Mouse (Mus musculus) neural tube, embryonic 12.5 days (tissue): Measurements from ENCODE around the gene Plk3. TPM values are rescaled to one million over a fixed set of nuclear protein-coding genes. Genes with fewer than 3 reads are reported as not detected.

Source experiments
- ATAC-seq: fragments of 200-750 bp; cut with Nextera tagmentation; 2 replicates; pipeline ENCODE4 v1.8.0; 2017; ENCODE audit warnings: low read depth, mild to moderate bottlenecking, moderate TSS enrichment, moderate library complexity; ENCODE audit not compliant: low FRiP score
- H3K27ac ChIP-seq: fragments of 300-500 bp; sonication (generic); 2 replicates; pipeline ENCODE4 v1.5.1; 2016
- H3K27me3 ChIP-seq: fragments of 300-500 bp; sonication (generic); replicated peaks from 2 replicates; pipeline ENCODE4 v1.6.1; 2016; ENCODE audit warnings: mild to moderate bottlenecking
- H3K36me3 ChIP-seq: fragments of 300-500 bp; sonication (generic); 2 replicates; pipeline ENCODE4 v1.6.1; 2016; ENCODE audit warnings: mild to moderate bottlenecking
- H3K4me1 ChIP-seq: fragments of 300-500 bp; sonication (generic); 2 replicates; pipeline ENCODE4 v1.6.1; 2016
- H3K4me2 ChIP-seq: fragments of 300-500 bp; sonication (generic); replicated peaks from 2 replicates; pipeline ENCODE4 v1.6.1; 2016; ENCODE audit warnings: mild to moderate bottlenecking
- H3K4me3 ChIP-seq: fragments of 300-500 bp; sonication (generic); 2 replicates; pipeline ENCODE4 v1.5.1; 2016
- H3K9ac ChIP-seq: fragments of 300-500 bp; sonication (generic); 2 replicates; pipeline ENCODE4 v1.6.1; 2016; ENCODE audit warnings: mild to moderate bottlenecking
- H3K9me3 ChIP-seq: fragments of 300-500 bp; sonication (generic); 2 replicates; pipeline ENCODE4 v1.6.1; 2016; ENCODE audit warnings: mild to moderate bottlenecking
- WGBS: fragments of 180-500 bp; shearing (Covaris S2); methylation state at CpG from one replicate; pipeline ENCODE4 v1.1.7; 2016; 5-methylcytosine and 5-hydroxymethylcytosine counted together
- polyA plus RNA-seq: library from polyadenylated mRNA; unstranded; fragments of >200 nt; fragmentation: Nextera tagmentation; extraction: Ambion mirVana; gene quantifications from 2 replicates; pipeline ENCODE4 v1.2.1, GENCODE M21; 2016

The Plk3 gene
- polyA plus RNA-seq, 1 experiment from 2014 or later: 39.3 TPM

- peaks cover 56% of the 10 kb centered on the region for H3K36me3 ChIP-seq
- peaks cover 18% of the 10 kb centered on the region for H3K4me1 ChIP-seq
These were observed 16.5 kb upstream of the Plk3 start for GRCm38 (mm10) chr4:117150212-117150733.

GRCm38 (mm10) chr4:117149291-117150211, 15.8 kb upstream of the Plk3 start:
- Histone ChIP-seq H3K4me1 (peaks cover 11% of the 10 kb centered on the region; the same call in 1 of the 2 replicates), H3K27me3 (no peaks in the 10 kb centered on the region), H3K27ac (no peak overlapping the region), H3K4me3 (no peak overlapping the region), H3K9ac (no peak overlapping the region), H3K9me3 (no peaks in the 10 kb centered on the region), H3K4me2 (no peak overlapping the region), H3K36me3 (peaks cover 56% of the 10 kb centered on the region)
- WGBS: 78% methylated on average over 6 of the region's 6 CpGs
- ATAC-seq: no peak

More at GRCm38 (mm10) chr4:117150212-117150733, 16.5 kb upstream of the Plk3 start:
- Histone ChIP-seq H3K27ac (no peak overlapping the region), H3K27me3 (no peaks in the 10 kb centered on the region), H3K4me3 (no peak overlapping the region), H3K9ac (no peak overlapping the region), H3K9me3 (no peaks in the 10 kb centered on the region), H3K4me2 (no peak overlapping the region)
- no peak for ATAC-seq
- WGBS: 91% methylated on average over 6 of the region's 6 CpGs

- H3K36me3 ChIP-seq: peaks cover 49% of the 10 kb centered on the region
- no peak overlapping the region for H3K27ac ChIP-seq
- 78% methylated on average over 24 of the region's 24 CpGs for WGBS
- no peaks in the 10 kb centered on the region for H3K27me3 ChIP-seq
- H3K9ac ChIP-seq: no peak overlapping the region
- no peak for ATAC-seq
- H3K4me1 ChIP-seq: peaks cover 4% of the 10 kb centered on the region; the same call in 1 of the 2 replicates
- H3K4me2 ChIP-seq: no peak overlapping the region
- no peak overlapping the region for H3K4me3 ChIP-seq
- no peaks in the 10 kb centered on the region for H3K9me3 ChIP-seq
These were observed 15.1 kb upstream of the Plk3 start for GRCm38 (mm10) chr4:117148815-117149214.

- Histone ChIP-seq H3K27me3 (no peaks in the 10 kb centered on the region), H3K4me1 (no peaks in the 10 kb centered on the region), H3K27ac (no peak overlapping the region), H3K9ac (no peak overlapping the region), H3K4me3 (no peak overlapping the region), H3K9me3 (no peaks in the 10 kb centered on the region), H3K36me3 (peaks cover 43% of the 10 kb centered on the region), H3K4me2 (no peak overlapping the region)
- no peak for ATAC-seq
- WGBS: 84% methylated on average over 18 of the region's 18 CpGs
These were observed 14.4 kb upstream of the Plk3 start for GRCm38 (mm10) chr4:117148047-117148713.

- H3K27me3 ChIP-seq: no peaks in the 10 kb centered on the region
- H3K36me3 ChIP-seq: peaks cover 25% of the 10 kb centered on the region
- no peak overlapping the region for H3K27ac ChIP-seq
- H3K4me2 ChIP-seq: no peak overlapping the region
- H3K9me3 ChIP-seq: no peaks in the 10 kb centered on the region
- H3K9ac ChIP-seq: no peak overlapping the region
- 33% methylated on average over 15 of the region's 15 CpGs for WGBS
- H3K4me1 ChIP-seq: no peaks in the 10 kb centered on the region
- no peak for ATAC-seq
- no peak overlapping the region for H3K4me3 ChIP-seq
These were observed 12.4 kb upstream of the Plk3 start for GRCm38 (mm10) chr4:117146176-117146575.

GRCm38 (mm10) chr4:117145248-117145647, 11.5 kb upstream of the Plk3 start:
- ATAC-seq: no peak

GRCm38 (mm10) chr4:117143023-117143422, 9.3 kb upstream of the Plk3 start:
- no peak overlapping the region for H3K4me2 ChIP-seq
- H3K27ac ChIP-seq: no peak overlapping the region
- H3K4me3 ChIP-seq: no peak overlapping the region
- H3K27me3 ChIP-seq: no peaks in the 10 kb centered on the region
- H3K36me3 ChIP-seq: no peaks in the 10 kb centered on the region
- no peaks in the 10 kb centered on the region for H3K4me1 ChIP-seq
- no peak overlapping the region for H3K9ac ChIP-seq
- H3K9me3 ChIP-seq: no peaks in the 10 kb centered on the region
- ATAC-seq: no peak
- WGBS: 62% methylated on average over 7 of the region's 7 CpGs

More at GRCm38 (mm10) chr4:117145248-117145647, 11.5 kb upstream of the Plk3 start:
- Histone ChIP-seq H3K27me3 (no peaks in the 10 kb centered on the region), H3K36me3 (peaks cover 16% of the 10 kb centered on the region), H3K4me3 (no peak overlapping the region), H3K9ac (no peak overlapping the region), H3K4me2 (no peak overlapping the region), H3K27ac (no peak overlapping the region), H3K4me1 (no peaks in the 10 kb centered on the region), H3K9me3 (no peaks in the 10 kb centered on the region)
- 94% methylated on average over 13 of the region's 13 CpGs for WGBS

GRCm38 (mm10) chr4:117140613-117141012, 6.8 kb upstream of the Plk3 start:
- Histone ChIP-seq H3K27me3 (no peaks in the 10 kb centered on the region), H3K4me3 (no peak overlapping the region), H3K4me1 (no peaks in the 10 kb centered on the region), H3K4me2 (no peak overlapping the region), H3K36me3 (no peaks in the 10 kb centered on the region), H3K9me3 (no peaks in the 10 kb centered on the region), H3K27ac (no peak overlapping the region), H3K9ac (no peak overlapping the region)
- 43% methylated on average over 4 of the region's 4 CpGs for WGBS
- no peak for ATAC-seq

GRCm38 (mm10) chr4:117139217-117139612, 5.5 kb upstream of the Plk3 start:
- Histone ChIP-seq H3K9me3 (no peaks in the 10 kb centered on the region), H3K36me3 (no peaks in the 10 kb centered on the region), H3K27ac (no peak overlapping the region), H3K4me3 (no peak overlapping the region), H3K4me1 (0 out of 2 replicates have a peak, but pooled peaks cover 1% of the 10 kb centered on the region), H3K27me3 (no peaks in the 10 kb centered on the region), H3K9ac (no peak overlapping the region), H3K4me2 (no peak overlapping the region)
- no peak for ATAC-seq
- 5% methylated on average over 2 of the region's 2 CpGs for WGBS

- WGBS: 72% methylated on average over 17 of the region's 17 CpGs
- Histone ChIP-seq H3K4me1 (0 out of 2 replicates have a peak, but pooled peaks cover 2% of the 10 kb centered on the region), H3K4me2 (no peak overlapping the region), H3K9ac (no peak overlapping the region), H3K9me3 (no peaks in the 10 kb centered on the region), H3K27me3 (no peaks in the 10 kb centered on the region), H3K4me3 (no peak overlapping the region), H3K27ac (no peak overlapping the region), H3K36me3 (no peaks in the 10 kb centered on the region)
- no peak for ATAC-seq
These were observed 4.8 kb upstream of the Plk3 start for GRCm38 (mm10) chr4:117138295-117139216.

- no peaks in the 10 kb centered on the region for H3K9me3 ChIP-seq
- WGBS: 24% methylated on average over 8 of the region's 8 CpGs
- no peak overlapping the region for H3K9ac ChIP-seq
- H3K4me3 ChIP-seq: no peak overlapping the region
- no peak for ATAC-seq
- H3K4me1 ChIP-seq: peaks cover 18% of the 10 kb centered on the region
- H3K27me3 ChIP-seq: 0 out of 2 replicates have a peak, but pooled peaks cover 8% of the 10 kb centered on the region
- H3K36me3 ChIP-seq: no peaks in the 10 kb centered on the region
- H3K4me2 ChIP-seq: no peak overlapping the region
- H3K27ac ChIP-seq: no peak overlapping the region
These were observed 2.3 kb upstream of the Plk3 start for GRCm38 (mm10) chr4:117136034-117136433.
